ENCODE assay signal across 26 mouse cellular contexts in genomic region chr5:89000598-89000997, GRCm38 (mm10).
"Had no signal": no experiment of that assay in that cellular context is flagged by ENCODE, and none has a peak within 500 bp of the region (broad histone marks: within the 10 kb centered on the region; RNA-seq: fewer than 3 reads in every experiment).

No protein-coding gene starts in this region.

- H3K4me3 ChIP-seq: limb, embryonic 10.5 days; limb, embryonic 12.5 days; limb, embryonic 13.5 days; limb, embryonic 15.5 days; liver, embryonic 12.5 days; liver, embryonic 13.5 days; liver, embryonic 15.5 days; lung, embryonic 15.5 days; megakaryocyte, embryonic 14.5 days; midbrain, embryonic 10.5 days; midbrain, embryonic 12.5 days; midbrain, embryonic 13.5 days; midbrain, embryonic 15.5 days; myocyte had no signal

- H3K27ac ChIP-seq: limb, embryonic 10.5 days; limb, embryonic 12.5 days; limb, embryonic 13.5 days; limb, embryonic 15.5 days; liver, embryonic 12.5 days; liver, embryonic 13.5 days; liver, embryonic 14.5 days; liver, embryonic 15.5 days; lung, embryonic 15.5 days; macrophage; midbrain, embryonic 10.5 days; midbrain, embryonic 12.5 days; midbrain, embryonic 13.5 days; midbrain, embryonic 15.5 days had no signal

- H3K36me3 ChIP-seq: limb, embryonic 12.5 days; limb, embryonic 13.5 days; limb, embryonic 15.5 days; liver, embryonic 12.5 days; liver, embryonic 13.5 days; liver, embryonic 15.5 days; lung, embryonic 15.5 days; midbrain, embryonic 10.5 days; midbrain, embryonic 12.5 days; midbrain, embryonic 13.5 days; midbrain, embryonic 15.5 days had no signal

- H3K27me3 ChIP-seq: limb, embryonic 12.5 days; limb, embryonic 13.5 days; limb, embryonic 15.5 days; liver, embryonic 12.5 days; liver, embryonic 13.5 days; liver, embryonic 15.5 days; lung, embryonic 15.5 days; megakaryocyte, embryonic 14.5 days; midbrain, embryonic 12.5 days; midbrain, embryonic 13.5 days; midbrain, embryonic 15.5 days had no signal

- H3K4me1 ChIP-seq: limb, embryonic 10.5 days; limb, embryonic 12.5 days; limb, embryonic 13.5 days; limb, embryonic 15.5 days; liver, embryonic 13.5 days; liver, embryonic 15.5 days; lung, embryonic 15.5 days; midbrain, embryonic 10.5 days; midbrain, embryonic 12.5 days; midbrain, embryonic 13.5 days; midbrain, embryonic 15.5 days had no signal

- DNase-seq: left cerebral cortex, postnatal 4 days; liver; liver, embryonic 13.5 days; liver, postnatal 0 days; lung, adult 18-20 months; lung, adult 2 months; lung, embryonic 14.5 days; lung, postnatal 10 days; lung, postnatal 14 days; lung, postnatal 4 days; midbrain, embryonic 14.5 days had no signal
